In the genomic region with DNA sequence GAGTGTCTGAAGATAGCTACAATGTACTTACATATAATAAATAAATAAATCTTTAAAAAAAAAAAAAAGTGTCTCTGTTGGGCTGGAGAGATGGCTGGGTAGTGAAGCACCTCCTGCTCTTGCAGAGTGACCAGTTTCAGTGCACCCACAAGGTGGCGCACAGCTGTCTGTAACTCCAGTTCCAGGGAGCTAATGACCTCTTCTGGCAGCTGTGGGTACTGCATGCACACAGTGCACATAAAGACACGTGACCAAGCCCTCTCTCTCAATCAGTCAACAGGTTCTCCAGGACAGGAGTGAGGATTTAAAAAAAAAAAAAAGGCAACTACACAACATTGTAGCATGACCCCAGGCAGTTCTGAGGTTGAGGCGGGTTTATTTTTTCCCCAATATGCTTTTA, we compare ENCODE assay signal across 8 mouse cellular contexts. TPM values are rescaled to one million over a fixed set of nuclear protein-coding genes. Genes with fewer than 3 reads are reported as not detected.
DNase-seq lines count a peak whose midpoint lies in the region; ATAC-seq lines count a peak whose summit lies in the region.

No protein-coding gene starts in this region.

- no peaks in the 10 kb centered on the region for H3K4me1 ChIP-seq in forebrain, embryonic 15.5 days

- H3K27ac ChIP-seq in forebrain, embryonic 15.5 days (replicated peaks): no peak overlapping the region

- H3K9ac ChIP-seq in forebrain, embryonic 15.5 days (replicated peaks): no peak overlapping the region

- no peaks in the 10 kb centered on the region for H3K27me3 ChIP-seq in forebrain, embryonic 15.5 days

- peak; percentile 47 to 72 for DNase-seq in cerebellum, postnatal 10 days
- no peak for DNase-seq in cerebellum, adult 18-20 months
- peak; percentile 59 for DNase-seq in left cerebral cortex, postnatal 4 days
- no peak for DNase-seq in left cerebral cortex, adult 8-10 months (ENCODE audit: low spot score in 2 of 2)
- DNase-seq in c-Kit-positive CD71-negative TER-119-negative erythroid progenitor cells, embryonic 14.5 days (ENCODE audit: low read depth): peak; percentile 56
- DNase-seq in frontal cortex, postnatal 10 days (ENCODE audit: low spot score in 2 of 2): no peak

- no peak overlapping the region for H3K4me2 ChIP-seq in forebrain, embryonic 15.5 days (replicated peaks)

- no peak overlapping the region for H3K4me3 ChIP-seq in forebrain, embryonic 15.5 days

- H3K9me3 ChIP-seq in forebrain, embryonic 15.5 days: no peaks in the 10 kb centered on the region

- intact Hi-C loops in left cerebral cortex, postnatal 4 days (cut with DNase I): no loop called here

- peak; percentile 83 for ATAC-seq in megakaryocyte-erythroid progenitor cell, adult 5-6 weeks (replicated peaks; ENCODE audit: low FRiP score, low TSS enrichment, poor library complexity, severe bottlenecking)
- ATAC-seq in forebrain, embryonic 15.5 days (replicated peaks): no peak

- 89% methylated on average over 3 of the region's 3 CpGs for WGBS in forebrain, embryonic 15.5 days

- H3K36me3 ChIP-seq in forebrain, embryonic 15.5 days: no peaks in the 10 kb centered on the region

RNA-seq across cellular contexts. Expression of gene Zbtb14, which starts 17.8 kb away (rescaled TPM):
- total RNA-seq in left cerebral cortex, postnatal 4 days (2021): 10 to 100 TPM; 25.4 to 26.8 TPM
- total RNA-seq in left cerebral cortex, adult 8-10 months (2022): 10 to 100 TPM; 23.9 to 26.8 (median 25.3) TPM
- total RNA-seq in megakaryocyte-erythroid progenitor cell, adult 5-6 weeks (2014; fragmentation: Nextera tagmentation): 15.0 and 19.6 TPM in 2 replicates
- 24.1 and 27.5 TPM in 2 replicates for total RNA-seq in megakaryocyte-erythroid progenitor cell, adult 5-6 weeks (2017)
- polyA plus RNA-seq in forebrain, embryonic 15.5 days (2015; fragmentation: Nextera tagmentation; extraction: Ambion mirVana): 36.3 and 38.2 TPM in 2 replicates

Comparison
In these comparisons a context has a peak if more than half of its experiments do, and no peak if none do; other contexts are left out.
1. DNase-seq: peak in cerebellum, postnatal 10 days (2 of 2), left cerebral cortex, postnatal 4 days (single experiment) and c-Kit-positive CD71-negative TER-119-negative erythroid progenitor cells, embryonic 14.5 days (single experiment); none in cerebellum, adult 18-20 months (0 of 2), left cerebral cortex, adult 8-10 months (0 of 2) and frontal cortex, postnatal 10 days (0 of 2).